Mouse (Mus musculus): ENCODE data around the gene Scfd2.

- TF ChIP-seq POLR2A (IDR thresholded peaks at IDR 0.05; ENCODE audit: extremely low read depth, insufficient read depth, low read length) (no peak), CTCF (IDR thresholded peaks at IDR 0.05; ENCODE audit: extremely low read depth, insufficient read depth, low read length) (no peak)
These were observed 285.1 kb downstream of the Scfd2 start for GRCm38 (mm10) chr5:74246453-74246852.
